Mouse (Mus musculus): ENCODE measurements around the gene Cox8a.

GRCm38 (mm10) chr19:7236011-7236410 is 18.6 kb upstream of the Cox8a start:
- TF ChIP-seq CTCF (IDR thresholded peaks at IDR 0.05) (no peak), EP300 (IDR thresholded peaks at IDR 0.05) (no peak)
